Mouse (Mus musculus) megakaryocyte, embryonic 14.5 days (primary cell): ENCODE results near the gene Wnk2.

Source experiments
- FLI1 ChIP-seq: IDR thresholded peaks from 2 replicates; pipeline ENCODE4 v1.6.1; 2012; ENCODE audit warnings: low read length, inconsistent platforms, mixed read lengths
- GATA1 ChIP-seq: IDR thresholded peaks from 3 replicates; pipeline ENCODE4 v1.6.1; 2012; ENCODE audit warnings: mixed read lengths, low read length, inconsistent platforms, borderline replicate concordance

GRCm38 (mm10) chr13:49181411-49181984, 33.7 kb upstream of the Wnk2 start:
- TF ChIP-seq GATA1 (no peak), FLI1 (no peak)
